Mouse (Mus musculus) G1E (cell line): Measurements from ENCODE around the gene Irs3. TPM values are rescaled to one million over a fixed set of nuclear protein-coding genes. Genes with fewer than 3 reads are reported as not detected.

ENCODE experiments used
- ATAC-seq: 2 replicates; pipeline ENCODE4 v1.8.0; 2016; ENCODE audit warnings: mild to moderate bottlenecking; ENCODE audit not compliant: insufficient number of reproducible peaks, poor library complexity, low FRiP score, severe bottlenecking; ENCODE audit errors: extremely low read depth
- DNase-seq: peaks from one replicate; pipeline ENCODE4 v3.0.0; 2012; ENCODE audit warnings: low spot score
- H3K27me3 ChIP-seq: 2 replicates; pipeline ENCODE4 v1.6.1; 2012; ENCODE audit warnings: mild to moderate bottlenecking, low read length, inconsistent platforms; ENCODE audit not compliant: insufficient read depth
- H3K36me3 ChIP-seq: replicated peaks from 2 replicates; pipeline ENCODE3; 2012; ENCODE audit warnings: mild to moderate bottlenecking, inconsistent platforms
- H3K4me1 ChIP-seq: 2 replicates; pipeline ENCODE4 v1.6.1; 2012; ENCODE audit warnings: low read depth, low read length, inconsistent platforms, mixed read lengths; ENCODE audit not compliant: insufficient read depth
- H3K4me3 ChIP-seq: 2 replicates; pipeline ENCODE4 v1.5.1; 2012; ENCODE audit warnings: low read depth, mild to moderate bottlenecking, inconsistent platforms, low read length, moderate library complexity, mixed read lengths
- H3K9me3 ChIP-seq: replicated peaks from 2 replicates; pipeline ENCODE4 v1.6.1; 2012; ENCODE audit warnings: inconsistent platforms
- CTCF ChIP-seq: IDR thresholded peaks from 2 replicates; pipeline ENCODE4 v1.5.1; 2012; ENCODE audit warnings: low read depth, low read length, inconsistent platforms, mixed read lengths
- GATA1 ChIP-seq: IDR thresholded peaks from 2 replicates; pipeline ENCODE4 v1.6.1; 2012; ENCODE audit warnings: borderline replicate concordance, low read length, inconsistent platforms, mixed read lengths
- GATA2 ChIP-seq: IDR thresholded peaks from 2 replicates; pipeline ENCODE4 v1.6.1; 2012; ENCODE audit warnings: low read depth, low read length, inconsistent platforms, borderline replicate concordance
- POLR2AphosphoS5 ChIP-seq: IDR thresholded peaks from 2 replicates; pipeline ENCODE4 v1.6.1; 2012; ENCODE audit warnings: low read depth, low read length, inconsistent platforms; ENCODE audit not compliant: insufficient replicate concordance
- TAL1 ChIP-seq: conservative IDR thresholded peaks from 2 replicates; pipeline ENCODE4 v1.6.1; 2012; ENCODE audit warnings: low read depth, low read length, inconsistent platforms, mixed read lengths
- polyA plus RNA-seq: library from polyadenylated mRNA; stranded (reverse); fragments of >175 nt; gene quantifications from 2 replicates; pipeline ENCODE4 v1.2.3, GENCODE M21; 2012
- total RNA-seq, 2 experiments: library from RNA; stranded (forward) in 1 of 2; stranded (reverse) in 1 of 2; fragments of 200-1000 nt in 1 of 2; fragments of >200 nt in 1 of 2; fragmentation: Nextera tagmentation in 1 of 2; gene quantifications; 2 replicates each; pipeline ENCODE4 v1.2.3; 2014 to 2017

Gene Irs3
- total and polyA plus RNA-seq, 3 experiments, result 0.11 TPM; not detected in 2

GRCm38 (mm10) chr5:137630602-137631001, 14.9 kb downstream of the Irs3 start:
- Histone ChIP-seq H3K27me3 (0 out of 2 replicates have a peak, but pooled peaks cover 2% of the 10 kb centered on the region), H3K4me1 (peaks cover 53% of the 10 kb centered on the region), H3K4me3 (peak overlapping the region; percentile 88; the same call in 1 of the 2 replicates), H3K9me3 (no peaks in the 10 kb centered on the region), H3K36me3 (peaks cover 52% of the 10 kb centered on the region)
- TF ChIP-seq TAL1, result no peak
- no peak for TF ChIP-seq CTCF
- TF ChIP-seq POLR2AphosphoS5, result no peak
- TF ChIP-seq GATA1, result no peak
- no peak for TF ChIP-seq GATA2
- DNase-seq, result no peak
- ATAC-seq, result no peak

- DNase-seq (peak; percentile 47), ATAC-seq (no peak)
- Histone ChIP-seq H3K36me3 (peaks cover 46% of the 10 kb centered on the region), H3K4me3 (peak overlapping the region; percentile 88), H3K4me1 (peaks cover 54% of the 10 kb centered on the region), H3K9me3 (no peaks in the 10 kb centered on the region), H3K27me3 (0 out of 2 replicates have a peak, but pooled peaks cover 2% of the 10 kb centered on the region)
- TF ChIP-seq POLR2AphosphoS5, result no peak
- TF ChIP-seq GATA2, result no peak
- no peak for TF ChIP-seq GATA1
- no peak for TF ChIP-seq CTCF
- no peak for TF ChIP-seq TAL1
These were observed 15.5 kb downstream of the Irs3 start for GRCm38 (mm10) chr5:137629906-137630545.

GRCm38 (mm10) chr5:137629306-137629721, 16.2 kb downstream of the Irs3 start:
- Histone ChIP-seq H3K27me3 (peaks cover 7% of the 10 kb centered on the region; the same call in 1 of the 2 replicates), H3K4me1 (peaks cover 60% of the 10 kb centered on the region), H3K36me3 (peaks cover 43% of the 10 kb centered on the region), H3K9me3 (no peaks in the 10 kb centered on the region), H3K4me3 (peak overlapping the region; percentile 88)
- TF ChIP-seq TAL1 (no peak), GATA1 (no peak), GATA2 (no peak), POLR2AphosphoS5 (no peak), CTCF (no peak)
- DNase-seq (peak; percentile 59), ATAC-seq (no peak)

GRCm38 (mm10) chr5:137628498-137629305, 16.8 kb downstream of the Irs3 start, which contains the start of the genes Fbxo24, Lrch4 and Gm20605:
Fbxo24 (minus strand) TSS chr5:137629002.
Lrch4 (plus strand) TSS chr5:137629121.
Gm20605 (plus strand) TSS chr5:137629175.
- Histone ChIP-seq H3K36me3 (peaks cover 37% of the 10 kb centered on the region), H3K27me3 (peaks cover 10% of the 10 kb centered on the region; the same call in 1 of the 2 replicates), H3K4me3 (peak within 1 kb of the TSS; percentile 88), H3K9me3 (no peaks in the 10 kb centered on the region), H3K4me1 (peaks cover 64% of the 10 kb centered on the region)
- peak; percentile 80 for ATAC-seq
- TF ChIP-seq TAL1, result no peak
- DNase-seq, result peak; percentile 100

- ATAC-seq, result no peak
- H3K9me3 ChIP-seq, result no peaks in the 10 kb centered on the region
- TF ChIP-seq TAL1 (no peak), GATA2 (no peak), CTCF (no peak), POLR2AphosphoS5 (no peak), GATA1 (no peak)
- peaks cover 12% of the 10 kb centered on the region for H3K27me3 ChIP-seq
- H3K4me3 ChIP-seq, result peak overlapping the region; percentile 88
- peaks cover 62% of the 10 kb centered on the region for H3K4me1 ChIP-seq
- no peak for DNase-seq
- peaks cover 30% of the 10 kb centered on the region for H3K36me3 ChIP-seq
These were observed 17.5 kb downstream of the Irs3 start for GRCm38 (mm10) chr5:137627991-137628390.

GRCm38 (mm10) chr5:137623937-137624530, 21.5 kb downstream of the Irs3 start:
- DNase-seq, result no peak
- H3K27me3 ChIP-seq, result peaks cover 43% of the 10 kb centered on the region
- no peaks in the 10 kb centered on the region for H3K9me3 ChIP-seq
- peaks cover 26% of the 10 kb centered on the region for H3K4me1 ChIP-seq
- H3K36me3 ChIP-seq, result no peaks in the 10 kb centered on the region
- ATAC-seq, result no peak
- TF ChIP-seq GATA1, result no peak
- TF ChIP-seq TAL1, result no peak
- TF ChIP-seq CTCF, result no peak
- no peak overlapping the region for H3K4me3 ChIP-seq
